Mouse (Mus musculus) inflammation-experienced regulatory T-cells (primary cell): ENCODE results near the gene Scyl2. TPM values are rescaled to one million over a fixed set of nuclear protein-coding genes. Genes with fewer than 3 reads are reported as not detected.

Source experiments
- polyA plus RNA-seq, 2 experiments: library from polyadenylated mRNA; unstranded; fragments of 100-300 nt; shearing (Covaris generic); gene quantifications; one replicate each; pipeline ENCODE4 v1.2.1; 2017

Gene Scyl2
- 10 to 100 TPM; 13.3 to 15.6 TPM for polyA plus RNA-seq

DNA sequence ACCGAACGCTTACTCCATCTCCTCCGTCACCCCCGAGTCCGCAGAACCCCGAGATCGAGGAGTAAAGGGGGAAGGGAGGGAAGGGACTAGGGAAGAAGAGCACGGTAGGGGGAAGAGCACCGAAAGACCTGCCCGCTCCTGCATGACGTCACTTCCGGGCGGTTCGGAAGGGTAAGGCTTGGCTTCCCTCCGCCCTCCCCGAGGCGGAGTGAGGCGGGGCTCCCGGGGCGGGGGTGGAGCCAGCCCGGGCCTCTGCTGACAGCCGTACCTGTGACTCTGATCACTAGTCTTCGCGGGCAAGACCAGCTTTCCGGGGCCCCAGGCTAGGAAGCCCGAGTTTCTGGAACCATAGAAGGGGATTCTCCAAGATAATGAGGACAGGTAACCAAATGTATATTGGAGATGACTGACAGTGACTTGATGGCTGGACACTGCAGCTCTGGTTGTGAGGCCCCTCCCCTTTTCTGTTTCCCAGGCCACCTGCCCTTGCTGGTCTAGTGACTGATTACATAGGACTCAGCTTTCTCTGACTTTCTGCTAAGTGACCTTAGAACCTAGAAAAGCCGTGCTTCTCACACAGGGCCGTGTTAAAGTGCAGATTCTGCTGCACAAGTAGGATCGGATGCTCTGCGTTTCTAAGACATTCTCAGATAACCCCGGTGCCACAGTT is at the start of gene Scyl2:
Gene Scyl2, minus strand, starts transcription at position 147 of the 670 bp plus-strand sequence.

DNA sequence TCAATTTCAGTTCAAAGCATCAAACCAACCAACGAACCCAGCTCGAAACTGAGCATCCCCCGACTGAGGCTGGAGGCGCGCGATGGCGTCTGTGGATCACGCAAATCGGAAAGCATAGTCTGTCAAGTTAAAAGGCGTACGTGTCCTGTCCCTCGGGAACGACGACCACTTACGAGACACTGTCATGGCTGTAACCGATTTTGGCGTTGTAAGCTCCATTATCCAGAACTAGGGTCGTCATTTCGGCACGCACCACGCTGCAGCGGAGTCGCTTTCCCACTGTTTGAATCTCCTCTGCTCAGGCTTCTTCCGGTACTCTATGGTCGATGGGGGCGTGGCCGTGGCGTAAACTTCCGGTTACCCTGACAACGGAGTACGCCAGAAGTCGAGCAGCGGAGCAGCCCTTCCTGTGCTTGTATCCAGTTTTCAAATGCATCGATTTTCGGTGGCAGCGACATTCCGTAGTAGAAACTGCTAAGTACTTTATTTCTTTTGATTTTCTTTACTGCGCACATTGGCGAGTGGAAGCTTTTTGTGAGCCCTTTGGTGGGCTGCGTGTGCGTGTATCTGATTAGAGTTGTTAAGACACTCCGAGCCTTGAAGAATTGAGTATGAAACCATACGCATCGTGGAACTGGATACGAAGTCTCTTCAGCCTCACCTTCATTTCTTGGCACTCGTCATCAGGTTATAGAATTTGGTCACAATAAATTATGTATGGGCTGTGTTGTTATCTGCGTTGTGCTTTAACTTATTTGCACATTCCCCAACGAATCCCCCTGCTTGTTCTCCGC is 46.1 kb upstream of the Scyl2 start, which contains the start of gene Actr6:
Gene Actr6, minus strand, starts transcription at position 295 of the 794 bp plus-strand sequence.

DNA sequence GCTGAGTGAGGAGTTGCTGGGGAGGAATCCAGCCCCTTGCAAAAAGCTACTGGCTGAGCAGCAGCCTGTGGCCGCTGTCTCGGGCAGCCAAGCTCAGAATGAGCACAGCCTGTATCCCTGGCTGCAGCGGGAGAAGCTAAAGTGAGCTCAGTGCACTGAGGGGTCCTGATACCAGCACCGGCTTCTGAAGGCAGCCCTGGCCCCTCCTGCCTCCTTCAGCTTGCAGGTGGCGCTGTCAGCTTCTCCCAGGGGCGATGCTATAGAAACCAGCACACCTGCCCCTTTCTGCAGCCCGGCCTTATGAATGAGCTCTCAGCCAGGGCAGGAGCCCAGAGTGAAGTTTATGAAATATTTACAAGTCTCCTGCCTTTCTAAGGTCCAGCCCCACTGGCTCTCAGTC is 65.0 kb downstream of the Scyl2 start, which contains the start of gene Slc17a8:
Gene Slc17a8, minus strand, starts transcription at position 125 of the 400 bp plus-strand sequence.

Other genes starting within 250 kb of the Scyl2 start
- under 1 TPM in 1 of 2 experiments, not detected in 1; 0.34 TPM for gene Gas2l3, start 242.3 kb downstream of the Scyl2 start, polyA plus RNA-seq
- gene Nr1h4, start 152.7 kb downstream of the Scyl2 start, polyA plus RNA-seq, result under 1 TPM in 1 of 2 experiments, not detected in 1; 0.23 TPM
- gene Slc17a8, start 65.0 kb downstream of the Scyl2 start, polyA plus RNA-seq, result under 1 TPM; 0.13 to 0.33 TPM
- gene Actr6, start 46.0 kb upstream of the Scyl2 start, polyA plus RNA-seq, result 10 to 100 TPM; 29.5 to 49.8 TPM
- gene Uhrf1bp1l, start 58.7 kb upstream of the Scyl2 start, polyA plus RNA-seq, result 10 to 100 TPM; 25.7 to 39.0 TPM
- 1 to 10 TPM in 1 of 2 experiments, under 1 TPM in 1; 0.78 to 1.3 TPM for gene Anks1b, start 187.2 kb upstream of the Scyl2 start, polyA plus RNA-seq